Mouse (Mus musculus) forebrain, embryonic 14.5 days (tissue): Measurements from ENCODE around the gene Tppp2. TPM values are rescaled to one million over a fixed set of nuclear protein-coding genes. Genes with fewer than 3 reads are reported as not detected.
A peak's percentile ranks its signal among the peaks of the same experiment; 100 is the strongest.
"Not testable (repeated sequence)": the region's sequence is repeated elsewhere in the genome, so short reads cannot be mapped to it uniquely, and the experiment has no call there.

Experiments
- ATAC-seq: fragments of 200-750 bp; cut with Nextera tagmentation; 2 replicates; pipeline ENCODE4 v1.8.0; 2017; ENCODE audit warnings: mild to moderate bottlenecking, moderate library complexity
- DNase-seq: peaks from one replicate; pipeline ENCODE4 v3.0.0-alpha.2; 2015; ENCODE audit warnings: low spot score
- H3K27ac ChIP-seq: fragments of 300-500 bp; sonication (generic); 2 replicates; pipeline ENCODE4 v1.5.1; 2014; ENCODE audit warnings: low read depth, mild to moderate bottlenecking, control low read depth, low read length, moderate library complexity
- H3K27me3 ChIP-seq: fragments of 300-500 bp; sonication (generic); replicated peaks from 2 replicates; pipeline ENCODE4 v1.6.1; 2014; ENCODE audit warnings: low read length, control low read depth, mixed read lengths; ENCODE audit not compliant: control insufficient read depth, insufficient read depth
- H3K36me3 ChIP-seq: fragments of 300-500 bp; sonication (generic); 2 replicates; pipeline ENCODE4 v1.6.1; 2014; ENCODE audit warnings: low read length, control low read depth; ENCODE audit not compliant: control insufficient read depth, insufficient read depth
- H3K4me1 ChIP-seq: fragments of 300-500 bp; sonication (generic); 2 replicates; pipeline ENCODE4 v1.6.1; 2014; ENCODE audit warnings: antibody characterized with exemption, low read length, control low read depth; ENCODE audit not compliant: control insufficient read depth, insufficient read depth
- H3K4me2 ChIP-seq: fragments of 300-500 bp; sonication (generic); 2 replicates; pipeline ENCODE4 v1.6.1; 2014; ENCODE audit warnings: mild to moderate bottlenecking, control low read depth, low read length
- H3K4me3 ChIP-seq: fragments of 300-500 bp; sonication (generic); 2 replicates; pipeline ENCODE4 v1.5.1; 2014; ENCODE audit warnings: low read depth, low read length, control low read depth
- H3K9ac ChIP-seq: fragments of 300-500 bp; sonication (generic); 2 replicates; pipeline ENCODE4 v1.6.1; 2014; ENCODE audit warnings: mild to moderate bottlenecking, low read length, control low read depth, moderate library complexity
- H3K9me3 ChIP-seq: fragments of 300-500 bp; sonication (generic); replicated peaks from 2 replicates; pipeline ENCODE4 v1.6.1; 2016; ENCODE audit warnings: low read length, control low read depth, mixed read lengths; ENCODE audit not compliant: control insufficient read depth
- WGBS: fragments of 180-500 bp; shearing (Covaris S2); extraction: QIAGEN DNeasy Blood & Tissue Kit; methylation state at CpG from one replicate; pipeline ENCODE4 v1.1.7; 2014; 5-methylcytosine and 5-hydroxymethylcytosine counted together
- polyA plus RNA-seq: library from polyadenylated mRNA; unstranded; fragments of >200 nt; fragmentation: Nextera tagmentation; extraction: Ambion mirVana; gene quantifications from 2 replicates; pipeline ENCODE4 v1.2.1, GENCODE M21; 2014

Tppp2 gene
- polyA plus RNA-seq, 1 experiment from 2014 or later: not detected

- no peak overlapping the region for H3K9ac ChIP-seq
- no peaks in the 10 kb centered on the region for H3K36me3 ChIP-seq
- 87% methylated on average over 4 of the region's 4 CpGs for WGBS
- no peak overlapping the region for H3K27ac ChIP-seq
- no peak for ATAC-seq
- no peak overlapping the region for H3K4me3 ChIP-seq
- H3K9me3 ChIP-seq: no peaks in the 10 kb centered on the region
- H3K4me2 ChIP-seq: no peak overlapping the region
- no peak for DNase-seq
- H3K4me1 ChIP-seq: no peaks in the 10 kb centered on the region; the same call in 1 of the 2 replicates
- H3K27me3 ChIP-seq: no peaks in the 10 kb centered on the region
Measured at GRCm38 (mm10) chr14:51916539-51916938, 1.7 kb upstream of the Tppp2 start.

- 89% methylated on average over 4 of the region's 4 CpGs for WGBS
- ATAC-seq (no peak), DNase-seq (no peak)
- no peak overlapping the region for H3K4me2 ChIP-seq
- no peaks in the 10 kb centered on the region for H3K36me3 ChIP-seq
- no peaks in the 10 kb centered on the region for H3K9me3 ChIP-seq
- no peak overlapping the region for H3K4me3 ChIP-seq
- no peaks in the 10 kb centered on the region; the same call in 1 of the 2 replicates for H3K4me1 ChIP-seq
- no peaks in the 10 kb centered on the region for H3K27me3 ChIP-seq
- no peak overlapping the region for H3K9ac ChIP-seq
- H3K27ac ChIP-seq: no peak overlapping the region
Measured at GRCm38 (mm10) chr14:51918966-51919365, 741 bp downstream of the Tppp2 start.

- DNase-seq: peak; percentile 27
- H3K27ac ChIP-seq: no peak overlapping the region
- ATAC-seq: peak; percentile 29; the same call in 1 of the 2 replicates
- no peaks in the 10 kb centered on the region for H3K36me3 ChIP-seq
- no peaks in the 10 kb centered on the region for H3K4me1 ChIP-seq
- no peaks in the 10 kb centered on the region for H3K27me3 ChIP-seq
- H3K9me3 ChIP-seq: no peaks in the 10 kb centered on the region
- H3K4me2 ChIP-seq: no peak overlapping the region
- 74% methylated on average over 16 of the region's 16 CpGs for WGBS
- no peak overlapping the region for H3K4me3 ChIP-seq
- H3K9ac ChIP-seq: no peak overlapping the region
Measured at GRCm38 (mm10) chr14:51921759-51922570, 3.7 kb downstream of the Tppp2 start.

GRCm38 (mm10) chr14:51922571-51922865 lies 4.3 kb downstream of the Tppp2 start, which contains the start of gene Rnase13:
Gene Rnase13 (minus strand): TSS chr14:51922773.
- WGBS: 62% methylated on average over 7 of the region's 7 CpGs
- Histone ChIP-seq H3K27ac (no peak within 1 kb of the TSS), H3K4me2 (no peak within 1 kb of the TSS), H3K4me1 (no peaks in the 10 kb centered on the region), H3K4me3 (no peak within 1 kb of the TSS), H3K36me3 (no peaks in the 10 kb centered on the region), H3K27me3 (no peaks in the 10 kb centered on the region), H3K9me3 (no peaks in the 10 kb centered on the region), H3K9ac (no peak within 1 kb of the TSS)
- DNase-seq: no peak
- ATAC-seq: no peak

- Histone ChIP-seq H3K36me3 (no peaks in the 10 kb centered on the region), H3K4me2 (no peak overlapping the region), H3K4me3 (no peak overlapping the region), H3K9me3 (no peaks in the 10 kb centered on the region), H3K27ac (no peak overlapping the region), H3K27me3 (no peaks in the 10 kb centered on the region), H3K9ac (no peak overlapping the region), H3K4me1 (no peaks in the 10 kb centered on the region)
- ATAC-seq (no peak), DNase-seq (no peak)
- 88% methylated on average over 2 of the region's 2 CpGs for WGBS
Measured at GRCm38 (mm10) chr14:51922910-51923309, 4.7 kb downstream of the Tppp2 start.

GRCm38 (mm10) chr14:51923492-51923891 lies 5.3 kb downstream of the Tppp2 start:
- Histone ChIP-seq H3K9ac (no peak overlapping the region), H3K9me3 (no peaks in the 10 kb centered on the region), H3K4me3 (no peak overlapping the region), H3K4me1 (no peaks in the 10 kb centered on the region), H3K27ac (no peak overlapping the region), H3K27me3 (no peaks in the 10 kb centered on the region), H3K4me2 (no peak overlapping the region), H3K36me3 (no peaks in the 10 kb centered on the region)
- DNase-seq (no peak), ATAC-seq (no peak)
- 89% methylated on average over 4 of the region's 4 CpGs for WGBS

GRCm38 (mm10) chr14:51926930-51927329 lies 8.7 kb downstream of the Tppp2 start:
- not testable (repeated sequence) for H3K27me3 ChIP-seq, ATAC-seq
- 96% methylated on average over 11 of the region's 11 CpGs for WGBS

GRCm38 (mm10) chr14:51929309-51929943 lies 11.2 kb downstream of the Tppp2 start:
- no peak overlapping the region for H3K4me2 ChIP-seq
- H3K27ac ChIP-seq: no peak overlapping the region
- H3K9ac ChIP-seq: no peak overlapping the region
- no peaks in the 10 kb centered on the region for H3K4me1 ChIP-seq
- no peaks in the 10 kb centered on the region for H3K27me3 ChIP-seq
- WGBS: 76% methylated on average over 8 of the region's 8 CpGs
- ATAC-seq (no peak), DNase-seq (peak; percentile 39)
- H3K9me3 ChIP-seq: no peaks in the 10 kb centered on the region
- H3K36me3 ChIP-seq: no peaks in the 10 kb centered on the region
- no peak overlapping the region for H3K4me3 ChIP-seq

More at GRCm38 (mm10) chr14:51926930-51927329, 8.7 kb downstream of the Tppp2 start:
- not testable (repeated sequence) for DNase-seq, H3K27ac ChIP-seq, H3K4me3 ChIP-seq, H3K4me2 ChIP-seq, H3K9me3 ChIP-seq, H3K4me1 ChIP-seq, H3K36me3 ChIP-seq, H3K9ac ChIP-seq

- Histone ChIP-seq H3K9me3 (no peaks in the 10 kb centered on the region), H3K4me2 (no peak overlapping the region), H3K36me3 (no peaks in the 10 kb centered on the region), H3K4me1 (no peaks in the 10 kb centered on the region), H3K9ac (peak overlapping the region; percentile 21; the same call in 1 of the 2 replicates), H3K27ac (no peak overlapping the region), H3K27me3 (no peaks in the 10 kb centered on the region), H3K4me3 (no peak overlapping the region)
- WGBS: 72% methylated on average over 9 of the region's 9 CpGs
- ATAC-seq (no peak), DNase-seq (no peak)
Measured at GRCm38 (mm10) chr14:51929968-51930367, 11.7 kb downstream of the Tppp2 start.
